Mouse (Mus musculus) CH12.LX (cell line): ENCODE data around the gene Tubd1. TPM values are rescaled to one million over a fixed set of nuclear protein-coding genes. Genes with fewer than 3 reads are reported as not detected.
A peak's percentile ranks its signal among the peaks of the same experiment; 100 is the strongest.

Source experiments
- DNase-seq: peaks from one replicate; pipeline ENCODE4 v3.0.0-alpha.2; 2013; ENCODE audit errors: extremely low read depth
- H3K27ac ChIP-seq: 2 replicates; pipeline ENCODE4 v1.5.1; 2012; ENCODE audit warnings: low read depth, mild to moderate bottlenecking, control low read depth, moderate library complexity; ENCODE audit not compliant: insufficient read depth
- H3K27me3 ChIP-seq: replicated peaks from 2 replicates; pipeline ENCODE3; 2012; ENCODE audit warnings: inconsistent platforms
- H3K36me3 ChIP-seq, 2 experiments: replicated peaks in 1 of 2; 2 replicates each; pipeline versions ENCODE3 to v1.6.1; 2012; ENCODE audit warnings: inconsistent platforms in 1 of 2, low read length in 1 of 2, mild to moderate bottlenecking in 1 of 2, mixed read lengths in 1 of 2, moderate library complexity in 1 of 2; ENCODE audit not compliant: control insufficient read depth in 1 of 2, insufficient read depth in 1 of 2
- H3K4me1 ChIP-seq, 2 experiments: 2 replicates each; pipeline ENCODE4 v1.6.1; 2012; ENCODE audit warnings: inconsistent platforms in 1 of 2, moderate library complexity in 1 of 2; ENCODE audit not compliant: insufficient read depth in 2 of 2, control insufficient read depth in 1 of 2
- H3K4me2 ChIP-seq: 2 replicates; pipeline ENCODE4 v1.6.1; 2012; ENCODE audit warnings: low read depth, mild to moderate bottlenecking, control low read depth; ENCODE audit not compliant: poor library complexity, insufficient read depth, severe bottlenecking
- H3K4me3 ChIP-seq, 3 experiments: fragments of 150-350 bp in 1 of 3; sonication (generic) in 1 of 3; replicated peaks in 1 of 3; 2 replicates each; pipeline versions ENCODE3 to v1.5.1; 2011 to 2012; ENCODE audit warnings: low read depth in 2 of 3, low read length in 2 of 3, mild to moderate bottlenecking in 2 of 3, moderate library complexity in 2 of 3, control low read depth in 1 of 3, improper control_type of control experiment in 1 of 3, inconsistent platforms in 1 of 3, mixed read lengths in 1 of 3; ENCODE audit not compliant: poor library complexity in 1 of 3
- H3K79me2 ChIP-seq: replicated peaks from 2 replicates; pipeline ENCODE4 v1.6.1; 2012; ENCODE audit warnings: mild to moderate bottlenecking, moderate library complexity; ENCODE audit not compliant: control insufficient read depth, poor library complexity, insufficient read depth, severe bottlenecking; ENCODE audit errors: extremely low read depth
- H3K9ac ChIP-seq: 2 replicates; pipeline ENCODE4 v1.6.1; 2012; ENCODE audit warnings: low read depth, mild to moderate bottlenecking, control low read depth, moderate library complexity; ENCODE audit not compliant: insufficient read depth
- H3K9me3 ChIP-seq: replicated peaks from 2 replicates; pipeline ENCODE3; 2012; ENCODE audit warnings: low read length, inconsistent platforms, mixed read lengths
- BHLHE40 ChIP-seq: IDR thresholded peaks from 2 replicates; pipeline ENCODE4 v1.6.1; 2011; ENCODE audit warnings: mild to moderate bottlenecking, low read depth, low read length, improper control_type of control experiment
- CHD1 ChIP-seq: IDR thresholded peaks from 2 replicates; pipeline ENCODE4 v1.6.1; 2012; ENCODE audit warnings: low read depth, low read length, improper control_type of control experiment, inconsistent platforms
- CHD2 ChIP-seq: IDR thresholded peaks from 2 replicates; pipeline ENCODE4 v1.6.1; 2011; ENCODE audit warnings: low read length, improper control_type of control experiment
- CTCF ChIP-seq, 2 experiments: IDR thresholded peaks in 1 of 2; conservative IDR thresholded peaks in 1 of 2; 2 replicates each; pipeline ENCODE4 v1.5.1; 2011 to 2012; ENCODE audit warnings: low read depth in 2 of 2, low read length in 2 of 2, improper control_type of control experiment in 1 of 2, inconsistent platforms in 1 of 2, mild to moderate bottlenecking in 1 of 2, moderate library complexity in 1 of 2
- E2F4 ChIP-seq: IDR thresholded peaks from 2 replicates; pipeline ENCODE4 v1.6.1; 2011; ENCODE audit warnings: low read depth, low read length, improper control_type of control experiment; ENCODE audit not compliant: insufficient replicate concordance
- EP300 ChIP-seq: IDR thresholded peaks from 2 replicates; pipeline ENCODE4 v1.6.1; 2011; ENCODE audit warnings: low read length, improper control_type of control experiment
- ETS1 ChIP-seq: conservative IDR thresholded peaks from 2 replicates; pipeline ENCODE4 v1.6.1; 2012; ENCODE audit warnings: low read depth, mild to moderate bottlenecking, inconsistent platforms, low read length, improper control_type of control experiment, moderate library complexity
- GABPA ChIP-seq: IDR thresholded peaks from 2 replicates; pipeline ENCODE4 v1.6.1; 2012; ENCODE audit warnings: low read depth, low read length, improper control_type of control experiment, inconsistent platforms; ENCODE audit not compliant: insufficient replicate concordance
- HCFC1 ChIP-seq: IDR thresholded peaks from 2 replicates; pipeline ENCODE4 v1.6.1; 2012; ENCODE audit warnings: low read depth, mild to moderate bottlenecking, inconsistent platforms, low read length, improper control_type of control experiment
- IRF4 ChIP-seq: IDR thresholded peaks from 2 replicates; pipeline ENCODE4 v1.6.1; 2014; ENCODE audit warnings: low read depth, mild to moderate bottlenecking, inconsistent platforms, low read length, improper control_type of control experiment
- JUN ChIP-seq: IDR thresholded peaks from 2 replicates; pipeline ENCODE4 v1.6.1; 2011; ENCODE audit warnings: low read depth, mild to moderate bottlenecking, low read length, improper control_type of control experiment, moderate library complexity; ENCODE audit not compliant: insufficient read depth
- MAFK ChIP-seq: IDR thresholded peaks from 2 replicates; pipeline ENCODE4 v1.6.1; 2011; ENCODE audit warnings: low read length, improper control_type of control experiment; ENCODE audit not compliant: insufficient replicate concordance
- MAX ChIP-seq: IDR thresholded peaks from 2 replicates; pipeline ENCODE4 v1.6.1; 2011; ENCODE audit warnings: low read length, improper control_type of control experiment
- MAZ ChIP-seq: IDR thresholded peaks from 2 replicates; pipeline ENCODE4 v1.6.1; 2012; ENCODE audit warnings: low read depth, mild to moderate bottlenecking, inconsistent platforms, low read length, improper control_type of control experiment, moderate library complexity
- MYC ChIP-seq: IDR thresholded peaks from 2 replicates; pipeline ENCODE4 v1.6.1; 2011; ENCODE audit warnings: low read depth, mild to moderate bottlenecking, improper control_type of control experiment, low read length
- NRF1 ChIP-seq: IDR thresholded peaks from 2 replicates; pipeline ENCODE4 v1.6.1; 2014; ENCODE audit warnings: low read depth, mild to moderate bottlenecking, inconsistent platforms, low read length, improper control_type of control experiment, moderate library complexity
- POLR2A ChIP-seq: IDR thresholded peaks from 2 replicates; pipeline ENCODE4 v1.6.1; 2011; ENCODE audit warnings: low read depth, mild to moderate bottlenecking, improper control_type of control experiment, low read length
- POLR2AphosphoS2 ChIP-seq: IDR thresholded peaks from 2 replicates; pipeline ENCODE4 v1.6.1; 2011; ENCODE audit warnings: low read depth, low read length, improper control_type of control experiment
- RAD21 ChIP-seq: IDR thresholded peaks from 2 replicates; pipeline ENCODE4 v1.6.1; 2011; ENCODE audit warnings: low read depth, mild to moderate bottlenecking, low read length, improper control_type of control experiment, moderate library complexity
- SIN3A ChIP-seq: IDR thresholded peaks from 2 replicates; pipeline ENCODE4 v1.6.1; 2012; ENCODE audit warnings: low read length, improper control_type of control experiment, inconsistent platforms
- SMC3 ChIP-seq: IDR thresholded peaks from 2 replicates; pipeline ENCODE4 v1.6.1; 2011; ENCODE audit warnings: low read depth, low read length, improper control_type of control experiment
- TBP ChIP-seq: conservative IDR thresholded peaks from 2 replicates; pipeline ENCODE4 v1.6.1; 2011; ENCODE audit warnings: low read depth, low read length, improper control_type of control experiment
- TCF12 ChIP-seq: IDR thresholded peaks from 2 replicates; pipeline ENCODE4 v1.6.1; 2014; ENCODE audit warnings: low read depth, mild to moderate bottlenecking, inconsistent platforms, low read length, improper control_type of control experiment
- UBTF ChIP-seq: IDR thresholded peaks from 2 replicates; pipeline ENCODE4 v1.6.1; 2012; ENCODE audit warnings: low read depth, mild to moderate bottlenecking, inconsistent platforms, low read length, improper control_type of control experiment, moderate library complexity
- USF2 ChIP-seq: conservative IDR thresholded peaks from 2 replicates; pipeline ENCODE4 v1.6.1; 2011; ENCODE audit warnings: low read depth, low read length, improper control_type of control experiment
- ZC3H11A ChIP-seq: IDR thresholded peaks from 2 replicates; pipeline ENCODE4 v1.6.1; 2012; ENCODE audit warnings: low read depth, mild to moderate bottlenecking, inconsistent platforms, low read length, improper control_type of control experiment
- ZKSCAN1 ChIP-seq: IDR thresholded peaks from 2 replicates; pipeline ENCODE4 v1.6.1; 2012; ENCODE audit warnings: low read depth, inconsistent platforms, low read length, improper control_type of control experiment, borderline replicate concordance
- ZMIZ1 ChIP-seq: IDR thresholded peaks from 2 replicates; pipeline ENCODE4 v1.6.1; 2012; ENCODE audit warnings: low read depth, mild to moderate bottlenecking, inconsistent platforms, low read length, improper control_type of control experiment
- ZNF384 ChIP-seq: IDR thresholded peaks from 2 replicates; pipeline ENCODE4 v1.6.1; 2012; ENCODE audit warnings: low read depth, low read length, improper control_type of control experiment, inconsistent platforms
- dilution Hi-C: fragments of 300-500 bp; cut with MboI; formaldehyde crosslinking; loops from 2 replicates; pipeline ENCODE4 v1.14.3; 2020; ENCODE audit warnings: low sequenced_read_pairs; ENCODE audit not compliant: extremely low pct_unique_long_range_greater_than_20kb, extremely low pct_ligation_motif_present
- in situ Hi-C: fragments of 300-500 bp; cut with MboI; formaldehyde crosslinking; loops from 3 replicates; pipeline ENCODE4 v1.14.3; 2019; ENCODE audit warnings: low sequenced_read_pairs, low pct_ligation_motif_present, low pct_unique_long_range_greater_than_20kb, mixed read lengths
- polyA plus RNA-seq: library from polyadenylated mRNA; unstranded; fragments of >175 nt; gene quantifications from 2 replicates; pipeline ENCODE4 v1.2.1, GENCODE M21; 2012; ENCODE audit warnings: low read depth; ENCODE audit not compliant: insufficient read length
- total RNA-seq, 2 experiments: library from RNA; depleted of rRNA; stranded (reverse); fragments of 300-350 nt in 1 of 2; fragments of >200 nt in 1 of 2; gene quantifications; 2 replicates each; pipeline ENCODE4 v1.2.3; 2012 to 2014

The Tubd1 gene
- total and polyA plus RNA-seq, 3 experiments: 9.7 to 12.6 (median 11.9) TPM

DNA sequence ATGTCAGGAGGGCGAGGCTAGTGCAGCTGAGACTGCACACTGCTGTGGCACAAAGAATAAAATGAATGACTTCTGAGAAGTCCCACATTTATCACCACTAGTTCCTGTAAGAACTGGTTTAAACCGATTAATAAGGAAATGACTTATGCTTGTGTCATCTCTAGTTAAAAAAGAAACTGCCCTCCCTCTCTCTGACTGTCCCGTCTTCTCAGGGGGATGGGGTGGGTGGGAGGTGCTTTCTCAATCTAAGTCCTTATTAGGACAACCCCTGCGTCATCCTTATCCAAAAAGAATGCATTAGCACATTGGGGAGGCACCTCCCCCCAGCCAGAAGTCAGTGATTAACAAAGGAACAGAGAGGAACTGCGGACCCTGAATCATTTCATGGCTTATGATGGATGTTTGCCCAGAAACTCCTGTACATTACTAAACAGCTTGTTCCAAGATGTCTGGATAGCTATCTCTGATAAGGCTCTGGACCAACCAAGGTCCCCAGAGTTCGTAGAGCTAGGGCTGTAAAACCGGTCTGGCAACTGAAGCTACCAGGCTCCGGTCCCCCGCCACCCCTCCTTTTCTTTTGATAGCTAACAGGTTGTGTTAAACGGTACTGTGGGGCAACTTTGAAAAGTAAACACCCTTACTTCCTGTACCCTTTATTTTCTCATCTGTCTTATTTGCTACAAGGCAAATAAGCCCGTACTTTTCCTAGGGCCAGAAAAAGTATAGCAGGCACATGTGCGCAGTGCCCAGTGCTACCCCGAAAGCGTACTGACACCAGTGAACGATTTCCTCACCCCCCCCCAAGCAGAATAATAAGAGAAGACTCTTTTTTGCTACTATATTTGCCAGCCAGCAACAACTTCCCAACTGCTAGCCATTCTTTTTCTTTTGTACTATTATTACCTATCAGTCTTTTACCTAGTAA is 42.3 kb downstream of the Tubd1 start (continued):
- TF ChIP-seq NRF1 (no peak), TBP (peak; percentile 99), CTCF (conservative IDR thresholded peaks at IDR 0.05 in 1 of 2, IDR thresholded peaks at IDR 0.05 in 1 of 2; ENCODE audit: low read depth in 2 of 2, low read length in 2 of 2) (no peak), POLR2AphosphoS2 (peak; percentile 99), ZC3H11A (no peak), IRF4 (peak; percentile 13; the same call in 1 of the 2 replicates), UBTF (0 out of 2 replicates have a peak, but pooled peaks have one; percentile 54), CHD2 (peak; percentile 57), HCFC1 (0 out of 2 replicates have a peak, but pooled peaks have one; percentile 45), EP300 (peak; percentile 31; the same call in 1 of the 2 replicates), SIN3A (peak; percentile 33; the same call in 1 of the 2 replicates), GABPA (no peak), ETS1 (peak; percentile 85), CHD1 (peak; percentile 78), USF2 (no peak), TCF12 (peak; percentile 89; the same call in 1 of the 2 replicates), ZKSCAN1 (no peak), RAD21 (no peak; the same call in none of the 2 replicates), JUN (peak; percentile 65), ZNF384 (0 out of 2 replicates have a peak, but pooled peaks have one; percentile 3), POLR2A (peak; percentile 99), MAZ (peak; percentile 59), MAX (peak; percentile 50; the same call in 1 of the 2 replicates), ZMIZ1 (peak; percentile 99; the same call in 1 of the 2 replicates), SMC3 (no peak)

DNA sequence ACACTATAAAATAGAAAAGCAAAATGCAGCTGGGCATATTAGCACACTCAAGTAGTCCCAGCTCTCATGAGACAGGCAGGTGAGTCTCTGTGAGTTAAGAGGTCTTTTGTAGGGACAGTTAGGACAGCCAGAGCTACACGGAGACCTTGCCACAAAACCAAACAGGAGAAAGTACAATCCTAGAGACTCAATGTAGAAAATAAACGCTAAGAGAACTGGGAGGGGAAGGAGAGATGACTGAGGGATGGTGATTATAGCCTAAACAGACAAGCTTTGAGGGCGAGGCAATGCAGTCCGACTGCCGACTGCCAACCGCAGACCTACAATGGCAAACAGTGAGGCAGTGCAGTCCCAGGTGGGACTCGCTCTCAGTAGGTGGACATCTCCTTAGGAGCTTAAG is 43.0 kb downstream of the Tubd1 start:
- TF ChIP-seq MYC (no peak), SMC3 (no peak), ZC3H11A (no peak), SIN3A (0 out of 2 replicates have a peak, but pooled peaks have one; percentile 52), MAFK (no peak), BHLHE40 (0 out of 2 replicates have a peak, but pooled peaks have one; percentile 2), E2F4 (no peak), ZNF384 (no peak)
- dilution Hi-C loops (loop anchor here (5.0 kb wide), 1 partner anchor 34 kb away; no protein-coding TSS in a partner anchor), in situ Hi-C loops (no loop called here)
- no peak for DNase-seq
- Histone ChIP-seq H3K4me1 (peaks cover 22 to 52% of the 10 kb centered on the region in 2 experiments), H3K4me2 (peak overlapping the region; percentile 97), H3K27me3 (no peaks in the 10 kb centered on the region), H3K36me3 (peaks cover 5 to 14% of the 10 kb centered on the region in 2 experiments), H3K27ac (peak overlapping the region; percentile 74), H3K9ac (peak overlapping the region; percentile 96), H3K4me3 (no peak overlapping the region), H3K9me3 (no peaks in the 10 kb centered on the region), H3K79me2 (peaks cover 30% of the 10 kb centered on the region)
